10 mouse cellular contexts compared by ENCODE assay signal in genomic region chr2:168734023-168734422, GRCm38 (mm10). TPM values are rescaled to one million over a fixed set of nuclear protein-coding genes. Genes with fewer than 3 reads are reported as not detected.
A peak's percentile ranks its signal among the peaks of the same experiment; 100 is the strongest.
DNase-seq lines count a peak whose midpoint lies in the region; ATAC-seq lines count a peak whose summit lies in the region.
"Had no signal": no experiment of that assay in that cellular context is flagged by ENCODE, and none has a peak within 500 bp of the region (broad histone marks: within the 10 kb centered on the region; RNA-seq: fewer than 3 reads in every experiment).

No protein-coding gene starts in this region.

- H3K36me3 ChIP-seq in liver, embryonic 12.5 days = no peaks in the 10 kb centered on the region
- H3K36me3 ChIP-seq: midbrain, embryonic 12.5 days had no signal

- no peaks in the 10 kb centered on the region for H3K9me3 ChIP-seq in liver, embryonic 12.5 days (replicated peaks)
- H3K9me3 ChIP-seq: midbrain, embryonic 12.5 days had no signal

- H3K27ac ChIP-seq in liver, embryonic 12.5 days = no peak overlapping the region
- H3K27ac ChIP-seq: midbrain, embryonic 12.5 days had no signal

- peak; percentile 75 to 80 for DNase-seq in adrenal gland, adult (ENCODE audit: inconsistent age in 2 of 2, low spot score in 1 of 2)
- no peak for DNase-seq in adrenal gland, postnatal 4 days (ENCODE audit: low spot score in 2 of 2)
- peak; percentile 72 for DNase-seq in urinary bladder, postnatal 14 days (ENCODE audit: low spot score)
- no peak for DNase-seq in urinary bladder, adult 18-20 months (ENCODE audit: low spot score in 2 of 2)
- DNase-seq in kidney, postnatal 25 days = peak; percentile 58 to 81
- no peak for DNase-seq in thymus, postnatal 4 days
- DNase-seq in spleen, postnatal 4 days (ENCODE audit: low spot score in 2 of 2) = no peak

- ATAC-seq in liver, embryonic 12.5 days = no peak

- H3K9ac ChIP-seq in liver, embryonic 12.5 days = no peak overlapping the region
- H3K9ac ChIP-seq: midbrain, embryonic 12.5 days had no signal

- H3K4me2 ChIP-seq in liver, embryonic 12.5 days = no peak overlapping the region
- H3K4me2 ChIP-seq: midbrain, embryonic 12.5 days had no signal

- 47% methylated on average over 11 of the region's 11 CpGs for WGBS in liver, embryonic 12.5 days (ENCODE audit: insufficient replicate concordance)

- H3K27me3 ChIP-seq in liver, embryonic 12.5 days (replicated peaks) = no peaks in the 10 kb centered on the region
- H3K27me3 ChIP-seq: midbrain, embryonic 12.5 days had no signal

- H3K4me1 ChIP-seq in liver, embryonic 12.5 days = 0 out of 2 replicates have a peak, but pooled peaks cover 2% of the 10 kb centered on the region

- no peak overlapping the region for H3K4me3 ChIP-seq in liver, embryonic 12.5 days
- H3K4me3 ChIP-seq: midbrain, embryonic 12.5 days had no signal

RNA-seq across cellular contexts. Expression of gene Atp9a, which starts 8.2 kb away (rescaled TPM):
- total RNA-seq in adrenal gland, postnatal 4 days (2021) = 10 to 100 TPM; 85.3 to 88.5 TPM
- polyA plus RNA-seq in liver, embryonic 12.5 days (2016; fragmentation: Nextera tagmentation; extraction: Ambion mirVana) = 3.7 and 4.3 TPM in 2 replicates

RNA-seq across cellular contexts. Expression of gene Sall4, which starts 33.7 kb away (rescaled TPM):
- under 1 TPM; 0.31 to 0.59 TPM for total RNA-seq in adrenal gland, postnatal 4 days (2021)
- polyA plus RNA-seq in liver, embryonic 12.5 days (2016; fragmentation: Nextera tagmentation; extraction: Ambion mirVana) = 8.5 and 9.3 TPM in 2 replicates
- total RNA-seq: hematopoietic stem cell, adult 5-6 weeks had no signal

Comparison
In these comparisons a context has a peak if more than half of its experiments do, and no peak if none do; other contexts are left out.
1. DNase-seq: peak in adrenal gland, adult (2 of 2), urinary bladder, postnatal 14 days (single experiment) and kidney, postnatal 25 days (2 of 2); none in adrenal gland, postnatal 4 days (0 of 2), urinary bladder, adult 18-20 months (0 of 2), thymus, postnatal 4 days (single experiment) and spleen, postnatal 4 days (0 of 2).